Mouse (Mus musculus): ENCODE data around the gene Dnajc15. TPM values are rescaled to one million over a fixed set of nuclear protein-coding genes. Genes with fewer than 3 reads are reported as not detected.

The Dnajc15 gene
- polyA plus RNA-seq, 1 experiment from 2014 or later = 100 TPM

DNA sequence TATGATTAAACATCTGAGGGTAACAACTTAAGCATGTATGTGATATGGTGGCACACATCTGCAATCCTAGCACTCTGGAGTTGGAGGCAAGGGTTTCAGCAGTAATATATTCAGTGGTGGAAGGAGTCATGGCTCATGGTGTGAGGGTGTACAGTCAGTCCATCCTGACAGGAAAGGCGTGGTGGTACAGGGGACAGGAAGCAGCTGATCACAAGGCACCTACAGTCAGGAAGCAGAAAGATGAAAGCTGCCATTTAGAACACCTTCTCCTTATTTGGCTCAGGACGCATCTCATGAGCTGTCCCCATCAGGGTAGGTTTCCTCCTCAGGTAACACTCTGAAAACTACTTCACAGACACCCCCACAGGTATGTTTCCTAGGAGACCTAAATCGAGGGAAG lies 4.0 kb downstream of the Dnajc15 start:
- no peak overlapping the region for H3K9ac ChIP-seq (ENCODE audit: low read depth, low read length)
- no peaks in the 10 kb centered on the region for H3K36me3 ChIP-seq (ENCODE audit: control insufficient read depth, insufficient read depth, low read length)
- 84% methylated on average over 3 of the region's 3 CpGs for WGBS
- no peak for ATAC-seq (replicated peaks; ENCODE audit: low FRiP score)
- no peak overlapping the region for H3K4me2 ChIP-seq
- no peak overlapping the region for H3K27ac ChIP-seq (ENCODE audit: low read depth, low read length)
- no peak overlapping the region for H3K4me3 ChIP-seq (ENCODE audit: low read depth, low read length)
- no peaks in the 10 kb centered on the region for H3K27me3 ChIP-seq (replicated peaks; ENCODE audit: control insufficient read depth, insufficient read depth, low read length)
- no peak for DNase-seq (ENCODE audit: low spot score)
- no peaks in the 10 kb centered on the region for H3K9me3 ChIP-seq (ENCODE audit: control insufficient read depth, low read length)
- peaks cover 6% of the 10 kb centered on the region; the same call in 1 of the 2 replicates for H3K4me1 ChIP-seq (replicated peaks; ENCODE audit: control insufficient read depth, insufficient read depth, low read length)

DNA sequence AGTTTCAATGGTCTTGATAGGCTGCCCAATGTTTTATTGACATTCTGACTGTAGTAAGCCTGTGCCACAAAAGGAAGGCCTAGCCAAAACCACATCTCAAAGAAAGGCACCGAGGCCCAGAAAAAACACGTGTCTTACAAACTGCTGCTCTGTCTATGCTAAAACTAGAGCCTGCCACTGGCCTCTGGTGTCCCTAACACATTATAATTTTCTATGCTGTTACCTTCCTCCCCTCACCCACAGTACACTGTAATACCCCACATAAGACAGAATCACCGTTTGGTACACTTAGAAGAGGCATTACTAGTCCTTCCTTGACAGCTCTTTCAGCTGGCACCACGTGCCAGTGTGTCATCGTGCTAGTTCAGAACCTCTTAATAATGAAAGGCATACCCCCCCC lies 7.3 kb downstream of the Dnajc15 start:
- Histone ChIP-seq H3K4me2 (no peak overlapping the region), H3K27ac (ENCODE audit: low read depth, low read length) (no peak overlapping the region), H3K9ac (ENCODE audit: low read depth, low read length) (no peak overlapping the region), H3K36me3 (ENCODE audit: control insufficient read depth, insufficient read depth, low read length) (no peaks in the 10 kb centered on the region), H3K4me1 (replicated peaks; ENCODE audit: control insufficient read depth, insufficient read depth, low read length) (no peaks in the 10 kb centered on the region), H3K9me3 (ENCODE audit: control insufficient read depth, low read length) (no peaks in the 10 kb centered on the region), H3K4me3 (ENCODE audit: low read depth, low read length) (no peak overlapping the region), H3K27me3 (replicated peaks; ENCODE audit: control insufficient read depth, insufficient read depth, low read length) (no peaks in the 10 kb centered on the region)
- 89% methylated on average over 5 of the region's 5 CpGs for WGBS
- ATAC-seq (replicated peaks; ENCODE audit: low FRiP score) (no peak), DNase-seq (ENCODE audit: low spot score) (no peak)

DNA sequence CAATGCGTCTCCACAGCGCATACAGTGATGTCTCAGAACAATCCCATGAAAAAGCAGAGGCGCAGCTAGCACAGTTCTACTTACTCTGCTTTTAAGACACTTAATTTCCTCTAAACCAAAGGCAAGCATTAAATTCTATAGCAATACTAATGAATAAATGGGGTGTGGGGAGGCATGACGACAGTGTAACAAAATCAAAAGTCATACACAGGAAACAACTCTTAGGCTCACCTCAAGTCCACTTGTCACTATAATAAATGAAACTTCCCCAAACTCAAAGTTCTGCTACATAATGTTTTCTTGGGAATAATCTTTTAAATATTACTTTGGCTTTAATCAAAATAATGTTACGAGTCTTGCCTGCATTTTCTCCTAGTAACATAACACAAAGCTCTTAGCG lies 10.4 kb downstream of the Dnajc15 start:
- Histone ChIP-seq H3K36me3 (ENCODE audit: control insufficient read depth, insufficient read depth, low read length) (no peaks in the 10 kb centered on the region), H3K4me3 (ENCODE audit: low read depth, low read length) (no peak overlapping the region), H3K9me3 (ENCODE audit: control insufficient read depth, low read length) (no peaks in the 10 kb centered on the region), H3K4me1 (replicated peaks; ENCODE audit: control insufficient read depth, insufficient read depth, low read length) (no peaks in the 10 kb centered on the region), H3K27me3 (replicated peaks; ENCODE audit: control insufficient read depth, insufficient read depth, low read length) (no peaks in the 10 kb centered on the region), H3K9ac (ENCODE audit: low read depth, low read length) (no peak overlapping the region), H3K27ac (ENCODE audit: low read depth, low read length) (no peak overlapping the region), H3K4me2 (no peak overlapping the region)
- WGBS = 90% methylated on average over 6 of the region's 6 CpGs
- DNase-seq (ENCODE audit: low spot score) (no peak), ATAC-seq (replicated peaks; ENCODE audit: low FRiP score) (no peak)

DNA sequence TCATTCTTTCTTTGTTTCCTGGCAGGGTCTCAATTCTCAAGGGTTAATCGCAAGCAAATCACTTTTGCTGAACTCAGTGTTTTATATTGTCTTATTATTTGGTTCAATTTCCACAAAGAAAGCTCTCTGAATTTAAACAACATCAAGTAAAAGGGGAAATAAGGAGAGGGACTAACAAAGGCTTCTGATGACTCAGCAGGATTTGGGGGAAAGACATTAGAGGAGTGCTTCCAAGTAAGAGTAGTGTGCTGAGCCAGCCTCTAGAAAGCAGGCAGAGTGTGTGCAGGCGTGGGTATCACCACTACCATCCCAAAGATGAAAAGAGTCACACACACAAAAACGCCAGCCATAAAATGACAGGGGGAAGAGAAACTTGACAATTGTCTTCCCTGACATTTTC lies 10.9 kb downstream of the Dnajc15 start:
- Histone ChIP-seq H3K27ac (ENCODE audit: low read depth, low read length) (no peak overlapping the region), H3K4me1 (replicated peaks; ENCODE audit: control insufficient read depth, insufficient read depth, low read length) (no peaks in the 10 kb centered on the region), H3K4me3 (ENCODE audit: low read depth, low read length) (no peak overlapping the region), H3K36me3 (ENCODE audit: control insufficient read depth, insufficient read depth, low read length) (no peaks in the 10 kb centered on the region), H3K4me2 (no peak overlapping the region), H3K9ac (ENCODE audit: low read depth, low read length) (no peak overlapping the region), H3K9me3 (ENCODE audit: control insufficient read depth, low read length) (no peaks in the 10 kb centered on the region), H3K27me3 (replicated peaks; ENCODE audit: control insufficient read depth, insufficient read depth, low read length) (no peaks in the 10 kb centered on the region)
- WGBS = 77% methylated on average over 3 of the region's 3 CpGs
- ATAC-seq (replicated peaks; ENCODE audit: low FRiP score) = no peak
- no peak for DNase-seq (ENCODE audit: low spot score)

DNA sequence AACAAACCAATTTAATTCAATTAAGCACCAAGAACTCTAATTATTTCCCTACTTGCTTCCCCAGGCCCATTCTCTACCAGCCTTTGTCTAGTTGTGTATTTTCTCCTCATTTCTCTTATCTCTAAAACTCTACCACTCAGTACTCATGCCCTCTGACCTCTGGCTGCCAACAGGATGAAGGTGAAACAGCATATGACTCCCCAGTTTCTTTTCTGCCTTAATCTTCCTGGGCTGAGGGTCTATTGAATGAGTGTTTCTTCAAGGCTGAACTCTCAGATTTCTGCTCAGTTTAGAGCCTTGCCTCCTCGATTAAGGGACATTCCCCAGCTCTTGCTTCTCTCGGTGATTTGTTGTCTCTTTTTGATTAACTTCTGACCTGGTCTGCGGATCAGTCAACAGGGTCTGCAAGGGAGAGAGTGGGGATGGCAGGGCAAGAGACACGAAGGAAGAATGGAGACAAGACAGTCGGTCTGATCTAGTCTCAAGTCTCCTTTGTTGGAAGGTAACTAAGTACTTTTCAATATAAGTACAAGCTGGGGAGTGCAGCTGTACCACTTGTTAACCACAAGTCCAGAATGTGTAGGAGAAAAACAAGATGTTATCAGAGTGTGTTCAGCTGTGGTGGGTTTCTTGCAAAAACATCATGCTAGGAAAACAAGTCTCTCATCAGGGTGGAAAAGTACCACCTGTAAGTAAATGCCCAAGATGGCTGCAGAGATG lies 13.9 kb downstream of the Dnajc15 start:
- WGBS = 57% methylated on average over 5 of the region's 5 CpGs
- no peak for DNase-seq (ENCODE audit: low spot score)
- H3K9me3 ChIP-seq (ENCODE audit: control insufficient read depth, low read length) = no peaks in the 10 kb centered on the region
- no peaks in the 10 kb centered on the region for H3K4me1 ChIP-seq (replicated peaks; ENCODE audit: control insufficient read depth, insufficient read depth, low read length)
- no peaks in the 10 kb centered on the region for H3K36me3 ChIP-seq (ENCODE audit: control insufficient read depth, insufficient read depth, low read length)
- H3K27ac ChIP-seq (ENCODE audit: low read depth, low read length) = no peak overlapping the region
- no peaks in the 10 kb centered on the region for H3K27me3 ChIP-seq (replicated peaks; ENCODE audit: control insufficient read depth, insufficient read depth, low read length)
- H3K9ac ChIP-seq (ENCODE audit: low read depth, low read length) = no peak overlapping the region
- no peak overlapping the region for H3K4me3 ChIP-seq (ENCODE audit: low read depth, low read length)
- no peak for ATAC-seq (replicated peaks; ENCODE audit: low FRiP score)
- no peak overlapping the region for H3K4me2 ChIP-seq

DNA sequence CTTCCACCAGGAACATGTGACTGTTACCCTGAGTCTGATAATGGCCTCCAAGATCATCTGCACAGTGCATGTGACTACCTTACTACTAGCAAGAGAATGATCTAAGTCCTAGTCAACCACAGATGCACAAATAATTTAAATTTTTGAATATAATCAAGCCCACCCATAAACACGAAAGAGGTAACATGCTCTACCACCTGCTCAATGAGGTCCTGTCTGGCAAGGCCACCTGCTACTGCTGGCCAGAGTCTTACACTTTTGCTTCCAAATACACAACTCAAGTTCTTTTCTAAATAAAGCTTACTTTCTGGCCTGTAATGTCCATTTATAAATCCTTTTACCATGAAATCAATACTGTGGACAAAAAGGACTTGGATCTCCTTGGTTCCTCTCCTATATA lies 15.0 kb downstream of the Dnajc15 start:
- Histone ChIP-seq H3K4me2 (no peak overlapping the region), H3K27ac (ENCODE audit: low read depth, low read length) (no peak overlapping the region), H3K27me3 (replicated peaks; ENCODE audit: control insufficient read depth, insufficient read depth, low read length) (no peaks in the 10 kb centered on the region), H3K9me3 (ENCODE audit: control insufficient read depth, low read length) (no peaks in the 10 kb centered on the region), H3K36me3 (ENCODE audit: control insufficient read depth, insufficient read depth, low read length) (no peaks in the 10 kb centered on the region; the same call in 1 of the 2 replicates), H3K4me3 (ENCODE audit: low read depth, low read length) (no peak overlapping the region), H3K4me1 (replicated peaks; ENCODE audit: control insufficient read depth, insufficient read depth, low read length) (no peaks in the 10 kb centered on the region), H3K9ac (ENCODE audit: low read depth, low read length) (no peak overlapping the region)
- no peak for DNase-seq (ENCODE audit: low spot score)
- 89% methylated on average over 1 of the region's 1 CpGs for WGBS
- no peak for ATAC-seq (replicated peaks; ENCODE audit: low FRiP score)

DNA sequence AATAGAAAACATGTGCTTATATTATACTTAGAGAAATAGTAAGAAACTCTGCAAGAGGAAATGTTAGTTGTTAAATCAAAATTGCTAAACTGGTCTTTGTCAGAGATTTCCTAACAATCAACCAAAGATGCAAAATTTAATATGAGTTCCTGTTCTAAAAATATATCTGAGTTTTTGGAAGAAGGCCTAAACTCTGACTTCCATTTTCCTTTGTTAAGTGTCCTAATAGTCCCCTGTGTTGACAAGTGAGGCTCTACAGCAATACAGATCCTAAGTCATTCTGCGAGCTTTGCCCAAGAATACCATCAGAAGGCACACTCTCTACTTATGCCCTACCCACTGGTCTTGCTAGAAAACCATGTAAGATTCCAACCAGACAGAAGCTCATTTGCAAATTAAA lies 21.0 kb downstream of the Dnajc15 start:
- H3K4me1 ChIP-seq (replicated peaks; ENCODE audit: control insufficient read depth, insufficient read depth, low read length) = no peaks in the 10 kb centered on the region
- H3K4me3 ChIP-seq (ENCODE audit: low read depth, low read length) = no peak overlapping the region
- H3K9me3 ChIP-seq (ENCODE audit: control insufficient read depth, low read length) = no peaks in the 10 kb centered on the region
- no peak overlapping the region for H3K4me2 ChIP-seq
- ATAC-seq (replicated peaks; ENCODE audit: low FRiP score) = no peak
- no peak overlapping the region for H3K9ac ChIP-seq (ENCODE audit: low read depth, low read length)
- no peaks in the 10 kb centered on the region for H3K27me3 ChIP-seq (replicated peaks; ENCODE audit: control insufficient read depth, insufficient read depth, low read length)
- DNase-seq (ENCODE audit: low spot score) = no peak
- H3K36me3 ChIP-seq (ENCODE audit: control insufficient read depth, insufficient read depth, low read length) = no peaks in the 10 kb centered on the region; the same call in 1 of the 2 replicates
- no peak overlapping the region for H3K27ac ChIP-seq (ENCODE audit: low read depth, low read length)
- WGBS = 88% methylated on average over 1 of the region's 1 CpGs

DNA sequence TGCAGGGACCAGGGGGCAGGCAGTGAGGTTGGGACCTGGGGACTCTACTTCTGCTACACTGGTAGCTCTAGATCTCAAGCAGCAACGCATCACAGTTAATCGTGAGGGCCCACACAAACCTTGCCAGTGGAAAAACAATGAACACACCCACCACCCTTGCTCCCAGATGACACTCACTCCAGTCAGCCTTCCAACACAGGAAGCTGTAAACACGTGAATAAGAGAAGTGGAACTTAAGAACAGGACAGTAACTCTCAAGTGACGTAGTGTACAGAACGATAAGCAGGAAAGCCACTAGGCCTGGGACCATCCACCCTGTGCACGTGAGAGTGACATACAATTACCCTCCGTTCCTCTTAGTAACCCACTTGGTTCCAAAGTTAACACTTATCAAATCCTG lies 25.1 kb downstream of the Dnajc15 start:
- ATAC-seq (replicated peaks; ENCODE audit: low FRiP score) = no peak
- H3K9me3 ChIP-seq (ENCODE audit: control insufficient read depth, low read length) = no peaks in the 10 kb centered on the region
- no peak overlapping the region for H3K9ac ChIP-seq (ENCODE audit: low read depth, low read length)
- WGBS = 73% methylated on average over 7 of the region's 7 CpGs
- H3K4me3 ChIP-seq (ENCODE audit: low read depth, low read length) = no peak overlapping the region
- H3K4me1 ChIP-seq (replicated peaks; ENCODE audit: control insufficient read depth, insufficient read depth, low read length) = no peaks in the 10 kb centered on the region; the same call in 1 of the 2 replicates
- H3K27me3 ChIP-seq (replicated peaks; ENCODE audit: control insufficient read depth, insufficient read depth, low read length) = no peaks in the 10 kb centered on the region
- no peak overlapping the region for H3K27ac ChIP-seq (ENCODE audit: low read depth, low read length)
- H3K4me2 ChIP-seq = no peak overlapping the region
- no peaks in the 10 kb centered on the region for H3K36me3 ChIP-seq (ENCODE audit: control insufficient read depth, insufficient read depth, low read length)
- DNase-seq (ENCODE audit: low spot score) = no peak

DNA sequence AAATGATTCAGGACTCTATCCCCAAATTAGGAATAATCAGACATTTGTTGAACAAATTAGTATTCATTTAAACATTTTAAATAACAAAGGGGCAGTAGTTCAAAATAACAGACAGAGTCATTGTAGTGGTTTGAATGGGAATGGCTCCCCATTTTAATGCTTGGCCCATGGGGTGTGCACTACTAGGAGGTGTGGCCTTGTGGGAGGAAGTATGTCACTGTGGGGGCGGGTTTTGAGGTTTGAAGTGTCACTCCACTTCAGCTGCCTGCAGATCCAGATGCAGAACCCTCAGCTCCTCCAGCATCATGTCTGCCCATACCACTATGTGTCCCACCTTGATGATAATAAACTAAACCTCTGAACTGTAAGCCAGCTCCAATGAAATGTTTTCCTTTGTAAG lies 26.6 kb downstream of the Dnajc15 start:
- 76% methylated on average over 1 of the region's 1 CpGs for WGBS
- no peaks in the 10 kb centered on the region for H3K9me3 ChIP-seq (ENCODE audit: control insufficient read depth, low read length)
- no peak for DNase-seq (ENCODE audit: low spot score)

More for the DNA sequence above, 26.6 kb downstream of the Dnajc15 start:
- Histone ChIP-seq H3K4me3 (ENCODE audit: low read depth, low read length) (no peak overlapping the region), H3K4me2 (no peak overlapping the region), H3K27ac (ENCODE audit: low read depth, low read length) (no peak overlapping the region), H3K36me3 (ENCODE audit: control insufficient read depth, insufficient read depth, low read length) (no peaks in the 10 kb centered on the region), H3K9ac (ENCODE audit: low read depth, low read length) (no peak overlapping the region), H3K27me3 (replicated peaks; ENCODE audit: control insufficient read depth, insufficient read depth, low read length) (no peaks in the 10 kb centered on the region), H3K4me1 (replicated peaks; ENCODE audit: control insufficient read depth, insufficient read depth, low read length) (no peaks in the 10 kb centered on the region; the same call in 1 of the 2 replicates)
- no peak for ATAC-seq (replicated peaks; ENCODE audit: low FRiP score)
